Mouse (Mus musculus) heart, embryonic 15.5 days (tissue): Measurements from ENCODE around the gene Plekhm3. TPM values are rescaled to one million over a fixed set of nuclear protein-coding genes. Genes with fewer than 3 reads are reported as not detected.
"Not testable (repeated sequence)": the region's sequence is repeated elsewhere in the genome, so short reads cannot be mapped to it uniquely, and the experiment has no call there.

Source experiments
- ATAC-seq: fragments of 200-750 bp; cut with Nextera tagmentation; replicated peaks from 2 replicates; pipeline ENCODE4 v1.8.0; 2017; ENCODE audit warnings: low read depth, moderate TSS enrichment; ENCODE audit not compliant: insufficient number of reproducible peaks, insufficient read depth, low FRiP score
- H3K27ac ChIP-seq: fragments of 300-500 bp; sonication (generic); 2 replicates; pipeline ENCODE4 v1.5.1; 2015; ENCODE audit warnings: mild to moderate bottlenecking, inconsistent platforms
- H3K27me3 ChIP-seq: fragments of 300-500 bp; sonication (generic); 2 replicates; pipeline ENCODE4 v1.6.1; 2015; ENCODE audit warnings: inconsistent platforms
- H3K36me3 ChIP-seq: fragments of 300-500 bp; sonication (generic); 2 replicates; pipeline ENCODE4 v1.6.1; 2015; ENCODE audit warnings: mild to moderate bottlenecking, inconsistent platforms
- H3K4me1 ChIP-seq: fragments of 300-500 bp; sonication (generic); replicated peaks from 2 replicates; pipeline ENCODE4 v1.6.1; 2015; ENCODE audit warnings: inconsistent platforms
- H3K4me2 ChIP-seq: fragments of 300-500 bp; sonication (generic); 2 replicates; pipeline ENCODE4 v1.6.1; 2015; ENCODE audit warnings: inconsistent platforms, mild to moderate bottlenecking, moderate library complexity
- H3K4me3 ChIP-seq: fragments of 300-500 bp; sonication (generic); 2 replicates; pipeline ENCODE4 v1.5.1; 2015; ENCODE audit warnings: mild to moderate bottlenecking, inconsistent platforms
- H3K9ac ChIP-seq: fragments of 300-500 bp; sonication (generic); 2 replicates; pipeline ENCODE4 v1.6.1; 2015; ENCODE audit warnings: mild to moderate bottlenecking, inconsistent platforms
- H3K9me3 ChIP-seq: fragments of 300-500 bp; sonication (generic); replicated peaks from 2 replicates; pipeline ENCODE4 v1.6.1; 2016; ENCODE audit warnings: inconsistent platforms
- WGBS: fragments of 180-500 bp; shearing (Covaris S2); methylation state at CpG from one replicate; pipeline ENCODE4 v1.1.7; 2015; ENCODE audit warnings: mixed read lengths; 5-methylcytosine and 5-hydroxymethylcytosine counted together
- polyA plus RNA-seq: library from polyadenylated mRNA; unstranded; fragments of >200 nt; fragmentation: Nextera tagmentation; extraction: Ambion mirVana; gene quantifications from 2 replicates; pipeline ENCODE4 v1.2.1, GENCODE M21; 2015

Plekhm3 gene
- 5.8 and 7.7 TPM in 2 replicates for polyA plus RNA-seq

GRCm38 (mm10) chr1:64956479-64956961 is at the start of gene Plekhm3:
Gene Plekhm3 (minus strand): TSS chr1:64956824.
- H3K9ac ChIP-seq: peak within 1 kb of the TSS; percentile 93
- ATAC-seq: peak; percentile 81
- H3K4me3 ChIP-seq: peak within 1 kb of the TSS; percentile 98
- peak within 1 kb of the TSS; percentile 68 for H3K27ac ChIP-seq
- H3K4me1 ChIP-seq: peaks cover 4% of the 10 kb centered on the region; the same call in 1 of the 2 replicates
- no peaks in the 10 kb centered on the region for H3K36me3 ChIP-seq
- WGBS: under 1% methylated on average over 42 of the region's 43 CpGs
- no peaks in the 10 kb centered on the region for H3K27me3 ChIP-seq
- peak within 1 kb of the TSS; percentile 79 for H3K4me2 ChIP-seq
- H3K9me3 ChIP-seq: 0 out of 2 replicates have a peak, but pooled peaks cover 2% of the 10 kb centered on the region

GRCm38 (mm10) chr1:65005575-65005974 is 49.0 kb upstream of the Plekhm3 start:
- H3K9ac ChIP-seq: no peak overlapping the region
- no peaks in the 10 kb centered on the region for H3K9me3 ChIP-seq
- 86% methylated on average over 6 of the region's 6 CpGs for WGBS
- no peaks in the 10 kb centered on the region for H3K36me3 ChIP-seq
- ATAC-seq: no peak
- H3K27ac ChIP-seq: no peak overlapping the region
- H3K4me2 ChIP-seq: no peak overlapping the region
- H3K4me1 ChIP-seq: no peaks in the 10 kb centered on the region
- H3K27me3 ChIP-seq: no peaks in the 10 kb centered on the region
- H3K4me3 ChIP-seq: no peak overlapping the region

- no peak for ATAC-seq
- H3K27ac ChIP-seq: no peak overlapping the region
- H3K4me3 ChIP-seq: no peak overlapping the region
- WGBS: 35% methylated on average over 4 of the region's 4 CpGs
- no peak overlapping the region for H3K4me2 ChIP-seq
- no peaks in the 10 kb centered on the region for H3K4me1 ChIP-seq
- no peaks in the 10 kb centered on the region for H3K9me3 ChIP-seq
- H3K27me3 ChIP-seq: no peaks in the 10 kb centered on the region
- no peaks in the 10 kb centered on the region for H3K36me3 ChIP-seq
- H3K9ac ChIP-seq: no peak overlapping the region
These were observed 47.9 kb upstream of the Plekhm3 start for GRCm38 (mm10) chr1:65004526-65004925.

- Histone ChIP-seq H3K9me3 (no peaks in the 10 kb centered on the region), H3K4me1 (no peaks in the 10 kb centered on the region), H3K4me3 (no peak overlapping the region), H3K9ac (no peak overlapping the region), H3K27ac (no peak overlapping the region), H3K27me3 (no peaks in the 10 kb centered on the region), H3K36me3 (no peaks in the 10 kb centered on the region), H3K4me2 (no peak overlapping the region)
- no peak for ATAC-seq
- WGBS: 64% methylated on average over 4 of the region's 4 CpGs
These were observed 36.6 kb upstream of the Plekhm3 start for GRCm38 (mm10) chr1:64993206-64993605.

- Histone ChIP-seq H3K9ac (no peak overlapping the region), H3K4me3 (no peak overlapping the region), H3K27ac (no peak overlapping the region), H3K4me2 (no peak overlapping the region), H3K27me3 (no peaks in the 10 kb centered on the region), H3K36me3 (no peaks in the 10 kb centered on the region), H3K4me1 (no peaks in the 10 kb centered on the region), H3K9me3 (no peaks in the 10 kb centered on the region)
- no peak for ATAC-seq
These were observed 31.6 kb upstream of the Plekhm3 start for GRCm38 (mm10) chr1:64988176-64988575.

- Histone ChIP-seq H3K36me3 (no peaks in the 10 kb centered on the region), H3K9ac (no peak overlapping the region), H3K27me3 (no peaks in the 10 kb centered on the region), H3K4me3 (no peak overlapping the region), H3K27ac (no peak overlapping the region), H3K4me1 (no peaks in the 10 kb centered on the region), H3K9me3 (no peaks in the 10 kb centered on the region), H3K4me2 (no peak overlapping the region)
- 34% methylated on average over 7 of the region's 7 CpGs for WGBS
- no peak for ATAC-seq
These were observed 29.5 kb upstream of the Plekhm3 start for GRCm38 (mm10) chr1:64986120-64986519.

GRCm38 (mm10) chr1:64983247-64983646 is 26.6 kb upstream of the Plekhm3 start:
- no peak overlapping the region for H3K4me2 ChIP-seq
- 67% methylated on average over 3 of the region's 3 CpGs for WGBS

GRCm38 (mm10) chr1:64978321-64978799 is 21.7 kb upstream of the Plekhm3 start:
- H3K27me3 ChIP-seq: no peaks in the 10 kb centered on the region
- WGBS: 69% methylated on average over 7 of the region's 7 CpGs
- no peak overlapping the region for H3K27ac ChIP-seq

More at GRCm38 (mm10) chr1:64983247-64983646, 26.6 kb upstream of the Plekhm3 start:
- no peaks in the 10 kb centered on the region for H3K4me1 ChIP-seq
- ATAC-seq: no peak
- H3K27ac ChIP-seq: no peak overlapping the region
- H3K9me3 ChIP-seq: no peaks in the 10 kb centered on the region
- H3K27me3 ChIP-seq: no peaks in the 10 kb centered on the region
- no peaks in the 10 kb centered on the region for H3K36me3 ChIP-seq
- H3K9ac ChIP-seq: no peak overlapping the region
- no peak overlapping the region for H3K4me3 ChIP-seq

GRCm38 (mm10) chr1:64975346-64975745 is 18.7 kb upstream of the Plekhm3 start:
- Histone ChIP-seq H3K9me3 (no peaks in the 10 kb centered on the region), H3K36me3 (no peaks in the 10 kb centered on the region), H3K4me2 (no peak overlapping the region), H3K4me1 (no peaks in the 10 kb centered on the region), H3K9ac (no peak overlapping the region), H3K27ac (no peak overlapping the region), H3K4me3 (no peak overlapping the region), H3K27me3 (no peaks in the 10 kb centered on the region)
- ATAC-seq: no peak
- 66% methylated on average over 7 of the region's 7 CpGs for WGBS

More at GRCm38 (mm10) chr1:64978321-64978799, 21.7 kb upstream of the Plekhm3 start:
- Histone ChIP-seq H3K9me3 (no peaks in the 10 kb centered on the region), H3K4me3 (no peak overlapping the region), H3K9ac (no peak overlapping the region), H3K36me3 (no peaks in the 10 kb centered on the region), H3K4me1 (no peaks in the 10 kb centered on the region), H3K4me2 (no peak overlapping the region)
- no peak for ATAC-seq

- Histone ChIP-seq H3K27ac (no peak overlapping the region), H3K4me2 (no peak overlapping the region), H3K4me1 (no peaks in the 10 kb centered on the region), H3K27me3 (no peaks in the 10 kb centered on the region), H3K36me3 (no peaks in the 10 kb centered on the region), H3K9me3 (no peaks in the 10 kb centered on the region), H3K9ac (no peak overlapping the region), H3K4me3 (no peak overlapping the region)
- ATAC-seq: no peak
- WGBS: 61% methylated on average over 5 of the region's 5 CpGs
These were observed 14.1 kb upstream of the Plekhm3 start for GRCm38 (mm10) chr1:64970685-64971084.

GRCm38 (mm10) chr1:64957021-64957489 is 431 bp upstream of the Plekhm3 start:
- no peak for ATAC-seq
- 61% methylated on average over 8 of the region's 8 CpGs for WGBS
- H3K4me3 ChIP-seq: peak overlapping the region; percentile 98

GRCm38 (mm10) chr1:64954786-64955185 is 1.8 kb downstream of the Plekhm3 start:
- not testable (repeated sequence) for H3K4me3 ChIP-seq, H3K27me3 ChIP-seq, H3K9ac ChIP-seq, H3K36me3 ChIP-seq, H3K9me3 ChIP-seq, H3K4me2 ChIP-seq, H3K27ac ChIP-seq, ATAC-seq, H3K4me1 ChIP-seq
- 89% methylated on average over 7 of the region's 7 CpGs for WGBS

More at GRCm38 (mm10) chr1:64957021-64957489, 431 bp upstream of the Plekhm3 start:
- Histone ChIP-seq H3K27ac (peak overlapping the region; percentile 68), H3K9ac (peak overlapping the region; percentile 93), H3K4me2 (peak overlapping the region; percentile 79), H3K9me3 (0 out of 2 replicates have a peak, but pooled peaks cover 2% of the 10 kb centered on the region), H3K4me1 (peaks cover 4% of the 10 kb centered on the region; the same call in 1 of the 2 replicates), H3K36me3 (no peaks in the 10 kb centered on the region), H3K27me3 (no peaks in the 10 kb centered on the region)
